Mouse (Mus musculus) liver, embryonic 14.5 days (tissue): Measurements from ENCODE around the gene Slc22a12.

Experiments
- CTCF ChIP-seq: IDR thresholded peaks from 2 replicates; pipeline ENCODE4 v1.5.1; 2016; ENCODE audit warnings: antibody characterized with exemption, low read depth, control low read depth
- EP300 ChIP-seq: IDR thresholded peaks from 2 replicates; pipeline ENCODE4 v1.6.1; 2016; ENCODE audit warnings: antibody characterized with exemption, low read depth

- TF ChIP-seq CTCF (no peak), EP300 (no peak)
Measured at GRCm38 (mm10) chr19:6525023-6525422, 17.8 kb downstream of the Slc22a12 start.
